Mouse (Mus musculus) urinary bladder, postnatal 14 days (tissue): Measurements from ENCODE around the gene Gla.
A peak's percentile ranks its signal among the peaks of the same experiment; 100 is the strongest.

Experiments
- DNase-seq: peaks from one replicate; pipeline ENCODE4 v3.0.0; 2021; ENCODE audit warnings: low spot score

The Gla gene

DNA sequence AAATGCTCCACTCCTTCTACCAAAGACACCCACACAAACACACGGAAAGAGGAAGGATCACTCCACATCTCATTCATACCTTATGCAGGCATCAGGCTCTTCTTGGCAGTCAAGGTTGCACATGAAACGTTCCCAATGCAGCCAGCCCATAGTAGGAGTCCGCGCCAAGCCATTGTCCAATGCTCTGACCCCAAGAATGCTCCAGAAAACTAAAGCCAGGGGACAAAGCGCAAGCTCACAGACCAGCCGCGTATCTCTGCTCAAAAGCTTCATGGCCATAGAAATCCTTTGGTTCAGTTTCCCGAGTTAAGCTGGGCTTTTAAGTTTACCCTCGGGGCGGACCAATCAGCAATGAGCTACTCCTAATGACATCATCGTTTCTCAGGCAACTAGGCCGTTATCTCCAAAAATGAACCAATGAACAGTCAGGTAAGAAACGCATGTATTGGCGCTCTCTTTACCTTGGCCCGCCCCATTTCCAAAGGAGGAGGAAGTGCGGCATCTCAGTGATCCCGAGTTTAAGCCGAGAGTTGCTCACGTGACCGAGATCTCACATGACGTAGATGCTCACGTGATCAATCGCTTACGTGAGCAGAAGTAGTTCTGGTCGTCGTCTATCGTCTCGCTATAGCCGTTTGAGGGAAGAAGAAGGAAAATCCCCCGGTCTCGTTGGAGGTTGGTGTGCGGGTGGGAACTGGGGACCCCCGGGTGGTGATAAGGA is at the start of gene Gla, which contains the start of gene Hnrnph2:
Gla (minus strand) TSS at position 467 of the 721 bp plus-strand sequence.
Hnrnph2 (plus strand) TSS at position 521 of the 721 bp plus-strand sequence.
- peak; percentile 88 for DNase-seq

- peak; percentile 74 for DNase-seq
These were observed 47.2 kb upstream of the Gla start for GRCm38 (mm10) chrX:134648031-134648692.

DNA sequence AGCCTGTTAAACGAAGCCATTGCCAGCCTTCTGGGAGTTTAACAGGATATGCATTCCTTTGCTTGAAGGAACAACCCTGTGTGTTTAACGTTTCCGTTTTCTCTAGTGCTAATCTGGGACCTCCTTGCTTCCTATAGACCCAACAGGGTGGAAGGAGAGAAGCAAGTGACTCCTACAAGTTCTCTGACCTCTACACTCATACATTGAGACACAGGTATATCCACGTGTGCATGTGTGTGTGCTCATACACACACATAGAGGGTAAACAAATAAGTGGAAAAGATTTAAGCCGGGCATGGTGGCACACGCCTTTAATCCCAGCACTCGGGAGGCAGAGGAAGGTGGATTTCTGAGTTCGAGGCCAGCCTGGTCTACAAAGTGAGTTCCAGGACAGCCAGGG is 46.5 kb upstream of the Gla start:
- DNase-seq: no peak

- DNase-seq: no peak
These were observed 45.4 kb upstream of the Gla start for GRCm38 (mm10) chrX:134646338-134646737.

- no peak for DNase-seq
These were observed 40.3 kb upstream of the Gla start for GRCm38 (mm10) chrX:134641000-134641760.

- DNase-seq: no peak
These were observed 34.9 kb upstream of the Gla start for GRCm38 (mm10) chrX:134635860-134636259.

GRCm38 (mm10) chrX:134635111-134635510 is 34.2 kb upstream of the Gla start:
- no peak for DNase-seq

GRCm38 (mm10) chrX:134632710-134633109 is 31.8 kb upstream of the Gla start:
- DNase-seq: no peak

- no peak for DNase-seq
These were observed 27.3 kb upstream of the Gla start for GRCm38 (mm10) chrX:134628200-134628599.

DNA sequence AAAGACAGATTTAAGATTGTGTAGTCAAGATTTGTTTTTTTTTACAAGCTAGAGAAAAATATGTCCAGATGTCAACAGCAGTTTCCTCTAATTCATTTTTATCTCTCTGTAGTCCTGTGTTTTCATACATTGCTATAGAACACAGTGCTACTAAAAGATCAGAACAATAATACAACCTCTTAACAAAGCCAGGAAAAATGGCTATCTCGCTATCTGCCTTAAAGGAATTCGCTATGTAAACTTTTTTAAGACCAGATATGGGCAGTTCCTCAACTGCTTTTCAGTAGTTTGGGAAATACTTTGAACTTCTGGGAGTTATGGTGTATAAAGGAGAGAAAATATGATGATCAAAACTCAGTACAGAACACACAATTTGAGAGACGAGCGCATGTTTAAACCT is 22.4 kb upstream of the Gla start:
- no peak for DNase-seq

DNA sequence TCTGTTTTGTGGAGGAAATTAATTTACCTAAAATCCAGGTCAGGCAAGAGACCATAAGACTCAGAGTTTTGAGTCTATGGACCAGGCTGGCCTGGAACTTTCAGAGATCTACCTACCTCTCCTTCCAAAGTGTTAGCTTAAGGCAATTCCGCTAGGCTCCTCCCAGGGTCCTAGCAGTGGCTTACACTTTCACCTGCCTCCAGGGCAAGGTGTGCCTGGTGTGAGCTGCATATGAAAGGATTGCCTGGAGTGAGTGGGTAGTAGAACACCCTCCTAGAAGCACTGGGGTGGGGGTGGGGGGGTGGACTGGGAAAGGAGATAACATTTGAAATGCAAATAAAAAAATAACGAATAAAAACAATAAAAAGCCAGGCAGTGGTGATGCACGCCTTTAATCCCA is 20.8 kb upstream of the Gla start:
- no peak for DNase-seq

- DNase-seq: no peak
These were observed 19.4 kb upstream of the Gla start for GRCm38 (mm10) chrX:134620254-134620865.

DNA sequence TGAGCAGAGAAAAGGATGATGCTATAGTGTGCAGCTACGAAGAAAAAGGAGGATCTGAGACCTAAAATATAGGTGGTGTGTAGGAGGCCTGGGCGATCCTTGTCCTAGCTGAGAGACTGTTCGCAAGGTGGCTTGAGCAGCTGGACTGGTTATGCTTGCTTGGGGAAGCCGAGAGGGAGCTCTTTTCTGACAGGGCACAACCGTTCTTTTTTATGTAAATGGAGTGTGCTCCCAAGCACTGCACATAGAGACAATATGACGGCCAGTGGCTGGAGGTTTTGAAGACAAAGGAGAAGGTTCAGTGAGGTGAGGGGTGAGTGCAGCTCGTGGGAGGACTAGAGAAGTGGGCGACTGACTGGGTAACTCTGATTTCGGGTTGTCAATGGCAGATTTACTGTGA is 18.8 kb upstream of the Gla start:
- no peak for DNase-seq

DNA sequence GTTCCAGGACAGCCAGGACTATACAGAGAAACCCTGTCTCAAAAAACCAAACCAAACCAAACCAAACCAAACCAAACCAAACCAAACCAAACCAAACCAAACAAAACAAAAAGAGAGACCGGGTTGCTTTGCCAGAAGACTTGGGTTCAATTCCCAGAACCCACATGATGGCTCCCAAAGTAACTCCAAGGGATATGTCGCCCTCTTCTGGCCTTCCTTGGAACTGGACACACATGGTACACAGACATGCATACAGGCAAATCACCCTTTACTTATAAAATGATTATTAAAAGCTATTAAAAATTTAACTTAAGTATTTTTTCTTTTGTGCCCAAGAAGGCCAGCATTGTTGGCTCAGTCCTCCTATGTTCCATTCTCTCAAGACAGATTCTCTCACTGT is 13.4 kb upstream of the Gla start:
- DNase-seq: no peak

DNA sequence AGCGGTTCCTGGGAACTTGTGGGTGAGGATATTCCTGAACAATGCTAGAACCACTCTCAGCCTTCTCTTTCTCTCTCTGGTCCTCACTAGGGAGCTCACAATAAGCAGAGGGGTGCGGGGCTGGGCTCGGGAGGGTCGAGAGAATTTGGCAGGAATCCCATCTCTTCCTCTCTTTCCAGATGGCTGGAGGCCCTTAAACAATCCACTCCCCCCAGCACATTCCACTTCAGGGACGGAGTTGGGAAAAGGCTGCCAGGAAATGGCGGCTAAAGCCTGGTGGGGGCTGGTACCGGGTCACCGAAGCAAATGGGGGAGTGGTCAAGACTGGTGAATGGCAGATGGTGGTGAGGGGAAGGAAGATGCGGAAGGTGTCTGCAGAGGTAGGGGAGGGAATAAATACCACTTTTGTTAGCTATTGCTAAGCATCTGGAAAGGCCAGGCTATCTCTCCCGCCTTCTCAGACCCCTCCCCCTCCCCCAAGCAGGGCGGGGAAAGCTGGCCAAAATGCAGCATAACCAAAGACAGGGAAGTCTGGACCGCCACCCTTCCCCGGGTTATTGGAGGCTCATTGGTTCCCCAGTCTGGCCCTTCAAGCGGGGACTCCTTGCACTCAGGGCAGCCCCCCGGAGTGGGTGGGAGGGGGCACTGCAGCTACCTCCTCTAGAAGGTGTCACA is 11.5 kb upstream of the Gla start:
- peak; percentile 40 for DNase-seq

DNA sequence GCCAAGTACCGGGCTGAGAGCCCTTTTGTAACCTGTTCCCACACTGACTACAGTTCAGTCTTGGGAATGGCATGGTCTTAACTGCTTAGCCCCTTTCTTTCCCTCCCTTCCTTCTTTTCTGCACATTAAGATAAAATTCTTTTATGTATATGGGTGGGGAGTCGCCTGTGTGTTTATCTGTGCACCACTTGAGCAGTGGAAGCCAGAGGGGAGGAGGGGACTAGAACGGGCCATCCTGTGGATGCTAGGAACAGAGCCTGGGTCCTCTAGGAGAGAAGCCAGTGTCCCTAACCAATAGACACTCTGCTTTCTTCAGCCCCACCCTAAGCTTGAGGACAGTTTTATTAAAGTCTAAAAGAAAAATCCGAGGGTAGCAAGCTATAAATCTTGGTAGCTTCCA is 10.1 kb upstream of the Gla start:
- no peak for DNase-seq

GRCm38 (mm10) chrX:134609472-134609871 is 8.5 kb upstream of the Gla start:
- no peak for DNase-seq

GRCm38 (mm10) chrX:134601380-134602120 is 625 bp upstream of the Gla start:
- DNase-seq: no peak

- no peak for DNase-seq
These were observed 881 bp downstream of the Gla start for GRCm38 (mm10) chrX:134599922-134600565.

DNA sequence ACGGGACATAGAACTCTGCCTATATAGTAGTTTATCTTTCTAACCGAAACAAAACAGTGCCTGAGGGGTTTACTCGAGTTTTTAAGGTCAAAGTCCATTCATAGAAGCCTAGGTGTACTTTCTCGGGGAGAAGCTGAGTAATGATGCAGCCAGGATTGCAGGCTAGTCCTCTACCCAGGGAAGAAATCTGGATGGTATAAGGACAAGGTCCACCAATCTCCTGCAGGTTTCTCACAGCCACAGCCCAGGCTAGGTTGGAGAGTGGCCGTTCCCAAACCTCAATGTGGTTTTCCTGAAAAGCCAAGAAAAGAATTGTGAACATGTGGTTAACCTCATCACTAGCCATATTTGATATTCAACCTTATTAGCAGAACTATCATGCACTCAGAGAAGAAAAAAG is 11.1 kb downstream of the Gla start:
- no peak for DNase-seq

- DNase-seq: no peak
These were observed 11.9 kb downstream of the Gla start for GRCm38 (mm10) chrX:134588997-134589396.
